Mouse (Mus musculus): Measurements from ENCODE around the gene Adam4. TPM values are rescaled to one million over a fixed set of nuclear protein-coding genes. Genes with fewer than 3 reads are reported as not detected.
"Not testable (repeated sequence)": the region's sequence is repeated elsewhere in the genome, so short reads cannot be mapped to it uniquely, and the experiment has no call there.

Adam4 gene
- 1 to 10 TPM; 1.3 to 1.5 TPM for total RNA-seq (2021)
- long read RNA-seq, experiment 1, result 0 reads
- long read RNA-seq, experiment 2, result 0 reads

GRCm38 (mm10) chr12:81421846-81422245 is at the start of gene Adam4:
Gene Adam4, minus strand, starts transcription at chr12:81421946.
- DNase-seq, result no peak

DNA sequence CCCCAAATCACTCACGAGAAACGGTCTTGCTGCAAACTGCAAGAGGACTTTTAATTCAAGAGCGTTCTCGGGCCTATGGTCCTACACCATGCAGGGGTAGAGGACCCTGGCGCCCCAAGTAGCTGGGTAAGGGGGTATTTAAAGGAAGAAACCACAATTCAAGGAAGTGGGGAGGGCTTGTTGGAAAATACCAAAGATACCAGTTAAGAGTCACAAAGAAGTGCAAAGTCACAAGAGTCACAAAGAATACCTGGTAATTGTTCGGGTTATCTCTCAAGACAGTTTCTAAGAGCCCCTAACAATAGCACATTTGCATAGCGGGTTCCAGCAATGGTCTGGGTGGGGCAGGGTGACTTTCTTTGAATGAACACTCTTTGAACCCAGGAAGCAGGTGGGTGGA is 37.3 kb upstream of the Adam4 start:
- DNase-seq, result not testable (repeated sequence)

DNA sequence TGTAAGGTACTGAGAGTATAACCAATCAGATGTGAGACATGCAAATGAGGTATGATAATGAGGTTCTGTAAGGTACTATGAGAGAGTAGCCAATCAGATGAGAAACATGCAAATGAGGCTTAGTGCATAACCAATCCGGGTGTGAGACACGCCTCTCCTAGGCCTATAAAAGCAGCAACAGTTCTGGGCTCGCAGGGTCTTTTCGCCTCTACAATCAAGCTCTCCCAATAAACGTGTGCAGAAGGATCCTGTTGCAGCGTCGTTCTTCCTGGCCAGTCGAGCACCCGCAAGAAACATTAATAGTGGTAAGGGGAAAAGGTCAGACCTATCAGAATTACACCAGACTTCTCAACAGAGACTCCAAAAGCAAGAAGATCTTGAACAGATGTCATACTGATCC is 17.2 kb upstream of the Adam4 start:
- not testable (repeated sequence) for DNase-seq

GRCm38 (mm10) chr12:81434778-81435177 is 13.0 kb upstream of the Adam4 start:
- DNase-seq, result peak; percentile 5 to 15

- no peak for DNase-seq
Observed at GRCm38 (mm10) chr12:81413211-81413610, 8.5 kb downstream of the Adam4 start.

GRCm38 (mm10) chr12:81408966-81409365 is 12.8 kb downstream of the Adam4 start:
- DNase-seq, result no peak

DNA sequence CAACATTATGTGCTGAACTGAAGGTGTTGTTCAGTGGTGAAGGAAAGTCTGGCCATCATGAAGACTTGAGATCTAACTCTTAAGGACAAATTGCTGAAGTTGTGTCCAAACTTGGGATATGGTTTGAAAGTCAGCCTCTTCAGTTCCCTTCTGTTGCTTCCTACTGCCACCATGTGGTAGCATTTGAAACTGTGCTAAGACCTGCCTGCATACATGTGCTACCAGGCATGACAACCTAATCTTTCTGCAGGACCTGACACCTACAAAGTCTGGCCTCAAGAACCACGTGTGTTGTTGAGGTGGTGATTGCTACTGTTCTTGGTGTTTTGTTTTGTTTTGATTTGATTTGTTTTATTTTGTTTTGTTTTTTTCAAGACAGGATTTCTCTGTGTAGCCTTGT is 19.6 kb downstream of the Adam4 start:
- DNase-seq, result peak; percentile 63 to 71

- not testable (repeated sequence) for DNase-seq
Observed at GRCm38 (mm10) chr12:81379364-81379763, 42.4 kb downstream of the Adam4 start, which contains the start of gene Gm4787. Gene Gm4787, minus strand, starts transcription at chr12:81379464.

Other genes with a start within 250 kb of the Adam4 start
- gene Slc8a3, start 88.8 kb downstream of the Adam4 start, total RNA-seq (2021), result under 1 TPM; 0.43 to 0.72 TPM
- gene Gm4787, start 42.5 kb downstream of the Adam4 start, total RNA-seq (2021), result 1 to 10 TPM in 1 of 2 experiments, under 1 TPM in 1; 0.93 to 1.3 TPM
- gene Cox16, start 63.2 kb upstream of the Adam4 start, total RNA-seq (2021), result 100 to 1,000 TPM in 1 of 2 experiments, 10 to 100 TPM in 1; 94.1 to 113 TPM
- gene Gm20498, start 111.0 kb upstream of the Adam4 start, total RNA-seq (2021), result 10 to 100 TPM; 35.6 to 38.1 TPM
- gene Synj2bp, start 111.0 kb upstream of the Adam4 start, total RNA-seq (2021), result 10 to 100 TPM; 32.3 to 36.4 TPM
- not detected for gene Adam21, start 146.5 kb upstream of the Adam4 start, total RNA-seq (2021)
- 10 to 100 TPM; 23.8 to 24.8 TPM for gene Med6, start 173.1 kb upstream of the Adam4 start, total RNA-seq (2021)
- 1 to 10 TPM; 4.4 TPM for gene Ttc9, start 209.3 kb upstream of the Adam4 start, total RNA-seq (2021)

Measured in adrenal gland, postnatal 36 days (tissue).